Mouse (Mus musculus): Measurements from ENCODE around the gene Ap4s1. TPM values are rescaled to one million over a fixed set of nuclear protein-coding genes. Genes with fewer than 3 reads are reported as not detected.
"Not testable (repeated sequence)": the region's sequence is repeated elsewhere in the genome, so short reads cannot be mapped to it uniquely, and the experiment has no call there.

Ap4s1 gene
- polyA plus RNA-seq, 1 experiment from 2014 or later: 51.6 TPM

DNA sequence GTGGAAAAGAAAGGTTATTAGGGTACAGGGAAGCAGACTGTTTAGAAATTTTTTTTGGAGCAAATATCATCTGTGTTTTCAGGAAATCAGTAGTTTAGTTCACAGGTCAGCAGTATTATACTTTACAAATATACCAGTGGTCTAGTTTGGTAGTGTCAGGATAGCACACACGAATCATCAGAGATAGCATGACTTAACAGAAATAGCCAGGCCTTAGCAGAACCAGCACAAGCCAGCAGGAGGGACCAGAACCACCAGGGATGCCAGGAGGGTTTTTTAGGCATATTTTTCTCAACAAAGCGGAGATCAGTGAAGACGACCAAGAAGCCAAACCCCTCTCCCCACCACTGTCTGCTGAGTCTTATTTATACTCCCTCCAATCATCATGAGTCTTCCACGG lies 17.6 kb upstream of the Ap4s1 start:
- H3K36me3 ChIP-seq (ENCODE audit: control insufficient read depth, insufficient read depth, low read length): no peaks in the 10 kb centered on the region
- ATAC-seq (no peak), DNase-seq (ENCODE audit: low spot score) (no peak)
- H3K9ac ChIP-seq (ENCODE audit: low read length): no peak overlapping the region
- H3K4me1 ChIP-seq (ENCODE audit: control insufficient read depth, insufficient read depth, low read length): no peaks in the 10 kb centered on the region
- no peak overlapping the region for H3K27ac ChIP-seq (ENCODE audit: low read depth, low read length)
- H3K27me3 ChIP-seq (replicated peaks; ENCODE audit: control insufficient read depth, insufficient read depth, low read length): no peaks in the 10 kb centered on the region
- WGBS: 68% methylated on average over 4 of the region's 4 CpGs
- no peaks in the 10 kb centered on the region for H3K9me3 ChIP-seq (replicated peaks; ENCODE audit: control insufficient read depth, low read length)
- no peak overlapping the region for H3K4me2 ChIP-seq (ENCODE audit: low read length)
- no peak overlapping the region for H3K4me3 ChIP-seq (ENCODE audit: low read depth, low read length)

GRCm38 (mm10) chr12:51676442-51676841 lies 14.4 kb upstream of the Ap4s1 start:
- Histone ChIP-seq H3K9me3 (replicated peaks; ENCODE audit: control insufficient read depth, low read length) (no peaks in the 10 kb centered on the region), H3K27me3 (replicated peaks; ENCODE audit: control insufficient read depth, insufficient read depth, low read length) (no peaks in the 10 kb centered on the region), H3K9ac (ENCODE audit: low read length) (no peak overlapping the region), H3K27ac (ENCODE audit: low read depth, low read length) (no peak overlapping the region), H3K4me2 (ENCODE audit: low read length) (no peak overlapping the region), H3K4me1 (ENCODE audit: control insufficient read depth, insufficient read depth, low read length) (0 out of 2 replicates have a peak, but pooled peaks cover 4% of the 10 kb centered on the region), H3K4me3 (ENCODE audit: low read depth, low read length) (no peak overlapping the region), H3K36me3 (ENCODE audit: control insufficient read depth, insufficient read depth, low read length) (no peaks in the 10 kb centered on the region)
- ATAC-seq (no peak), DNase-seq (ENCODE audit: low spot score) (no peak)
- 81% methylated on average over 2 of the region's 2 CpGs for WGBS

DNA sequence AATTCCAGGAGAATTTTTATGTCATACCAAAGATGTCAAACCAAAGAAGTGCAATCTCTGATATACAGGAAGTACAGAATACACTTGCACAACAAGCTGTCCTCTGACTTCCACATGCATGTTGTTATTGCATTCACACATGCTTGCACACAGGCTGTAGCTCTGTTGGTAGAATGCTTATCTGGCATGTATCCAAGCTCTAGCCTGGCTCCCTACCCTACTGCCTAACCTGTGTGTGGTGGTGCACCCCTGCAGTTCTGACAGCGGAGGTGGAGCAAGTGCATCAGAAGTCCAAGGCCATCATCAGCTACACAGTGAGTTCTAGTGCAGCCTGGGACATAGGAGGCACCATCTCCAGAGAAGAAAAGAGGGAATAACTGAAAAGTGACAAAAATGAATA lies 12.0 kb upstream of the Ap4s1 start:
- peak; percentile 75 for ATAC-seq
- no peaks in the 10 kb centered on the region for H3K9me3 ChIP-seq (replicated peaks; ENCODE audit: control insufficient read depth, low read length)
- no peaks in the 10 kb centered on the region for H3K27me3 ChIP-seq (replicated peaks; ENCODE audit: control insufficient read depth, insufficient read depth, low read length)
- H3K4me2 ChIP-seq (ENCODE audit: low read length): no peak overlapping the region
- no peak overlapping the region for H3K27ac ChIP-seq (ENCODE audit: low read depth, low read length)
- H3K36me3 ChIP-seq (ENCODE audit: control insufficient read depth, insufficient read depth, low read length): 0 out of 2 replicates have a peak, but pooled peaks cover 3% of the 10 kb centered on the region
- DNase-seq (ENCODE audit: low spot score): peak; percentile 41
- H3K4me1 ChIP-seq (ENCODE audit: control insufficient read depth, insufficient read depth, low read length): 0 out of 2 replicates have a peak, but pooled peaks cover 4% of the 10 kb centered on the region
- H3K9ac ChIP-seq (ENCODE audit: low read length): no peak overlapping the region
- no peak overlapping the region for H3K4me3 ChIP-seq (ENCODE audit: low read depth, low read length)
- 67% methylated on average over 1 of the region's 1 CpGs for WGBS

- Histone ChIP-seq H3K36me3 (ENCODE audit: control insufficient read depth, insufficient read depth, low read length) (no peaks in the 10 kb centered on the region), H3K9me3 (replicated peaks; ENCODE audit: control insufficient read depth, low read length) (no peaks in the 10 kb centered on the region), H3K4me1 (ENCODE audit: control insufficient read depth, insufficient read depth, low read length) (peaks cover 8% of the 10 kb centered on the region), H3K9ac (ENCODE audit: low read length) (no peak overlapping the region), H3K27ac (ENCODE audit: low read depth, low read length) (no peak overlapping the region), H3K27me3 (replicated peaks; ENCODE audit: control insufficient read depth, insufficient read depth, low read length) (no peaks in the 10 kb centered on the region), H3K4me3 (ENCODE audit: low read depth, low read length) (no peak overlapping the region), H3K4me2 (ENCODE audit: low read length) (no peak overlapping the region)
- 95% methylated on average over 2 of the region's 2 CpGs for WGBS
- DNase-seq (ENCODE audit: low spot score): no peak
- no peak for ATAC-seq
Observed at GRCm38 (mm10) chr12:51688546-51688945, 2.3 kb upstream of the Ap4s1 start.

- Histone ChIP-seq H3K4me1 (ENCODE audit: control insufficient read depth, insufficient read depth, low read length) (peaks cover 8% of the 10 kb centered on the region), H3K27me3 (replicated peaks; ENCODE audit: control insufficient read depth, insufficient read depth, low read length) (no peaks in the 10 kb centered on the region), H3K9ac (ENCODE audit: low read length) (peak within 1 kb of the TSS; percentile 100), H3K27ac (ENCODE audit: low read depth, low read length) (peak within 1 kb of the TSS; percentile 100), H3K4me2 (ENCODE audit: low read length) (peak within 1 kb of the TSS; percentile 72), H3K36me3 (ENCODE audit: control insufficient read depth, insufficient read depth, low read length) (no peaks in the 10 kb centered on the region), H3K9me3 (replicated peaks; ENCODE audit: control insufficient read depth, low read length) (no peaks in the 10 kb centered on the region), H3K4me3 (ENCODE audit: low read depth, low read length) (peak within 1 kb of the TSS; percentile 91)
- under 1% methylated on average over 50 of the region's 56 CpGs for WGBS
- ATAC-seq (peak; percentile 96), DNase-seq (ENCODE audit: low spot score) (peak; percentile 98)
Observed at GRCm38 (mm10) chr12:51691845-51692632, 1.2 kb downstream of the Ap4s1 start, which contains the start of gene Strn3. Strn3 (minus strand) TSS chr12:51691897.

GRCm38 (mm10) chr12:51692870-51693269 lies 2.0 kb downstream of the Ap4s1 start:
- H3K27me3 ChIP-seq (replicated peaks; ENCODE audit: control insufficient read depth, insufficient read depth, low read length); H3K4me3 ChIP-seq (ENCODE audit: low read depth, low read length); DNase-seq (ENCODE audit: low spot score); H3K27ac ChIP-seq (ENCODE audit: low read depth, low read length); ATAC-seq; H3K4me1 ChIP-seq (ENCODE audit: control insufficient read depth, insufficient read depth, low read length); H3K36me3 ChIP-seq (ENCODE audit: control insufficient read depth, insufficient read depth, low read length); H3K9ac ChIP-seq (ENCODE audit: low read length); H3K9me3 ChIP-seq (replicated peaks; ENCODE audit: control insufficient read depth, low read length): not testable (repeated sequence)
- 84% methylated on average over 10 of the region's 10 CpGs for WGBS
- peak overlapping the region; percentile 68 for H3K4me2 ChIP-seq (ENCODE audit: low read length)

DNA sequence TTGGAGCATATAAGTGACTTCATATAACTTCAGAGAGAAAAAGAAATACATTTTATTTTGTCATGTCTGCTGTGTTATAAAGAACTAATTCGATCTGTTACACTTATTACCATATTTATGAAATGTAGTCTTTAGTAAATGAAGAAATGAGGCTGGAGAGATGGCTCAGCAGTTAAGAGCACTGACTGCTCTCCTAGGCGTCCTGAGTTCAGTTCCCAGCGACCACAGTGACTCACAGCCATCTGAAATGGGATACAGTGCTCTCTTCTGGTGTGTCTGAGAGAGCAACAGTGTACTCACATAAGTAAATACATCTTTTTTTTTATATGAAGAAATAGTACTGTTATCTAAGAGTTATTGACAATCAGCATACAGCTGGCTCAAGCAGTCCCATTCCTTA lies 2.6 kb downstream of the Ap4s1 start:
- ATAC-seq: no peak
- no peaks in the 10 kb centered on the region for H3K36me3 ChIP-seq (ENCODE audit: control insufficient read depth, insufficient read depth, low read length)
- H3K4me1 ChIP-seq (ENCODE audit: control insufficient read depth, insufficient read depth, low read length): peaks cover 8% of the 10 kb centered on the region
- no peak overlapping the region for H3K4me2 ChIP-seq (ENCODE audit: low read length)
- no peak for DNase-seq (ENCODE audit: low spot score)
- 84% methylated on average over 3 of the region's 3 CpGs for WGBS
- no peak overlapping the region for H3K27ac ChIP-seq (ENCODE audit: low read depth, low read length)
- no peaks in the 10 kb centered on the region for H3K27me3 ChIP-seq (replicated peaks; ENCODE audit: control insufficient read depth, insufficient read depth, low read length)
- no peaks in the 10 kb centered on the region for H3K9me3 ChIP-seq (replicated peaks; ENCODE audit: control insufficient read depth, low read length)
- no peak overlapping the region for H3K4me3 ChIP-seq (ENCODE audit: low read depth, low read length)
- no peak overlapping the region for H3K9ac ChIP-seq (ENCODE audit: low read length)

- no peak for ATAC-seq
- Histone ChIP-seq H3K27ac (ENCODE audit: low read depth, low read length) (no peak overlapping the region), H3K4me1 (ENCODE audit: control insufficient read depth, insufficient read depth, low read length) (peaks cover 5% of the 10 kb centered on the region)
Observed at GRCm38 (mm10) chr12:51694096-51694495, 3.3 kb downstream of the Ap4s1 start.

GRCm38 (mm10) chr12:51694966-51695365 lies 4.1 kb downstream of the Ap4s1 start:
- no peak for ATAC-seq
- DNase-seq (ENCODE audit: low spot score): no peak
- Histone ChIP-seq H3K4me1 (ENCODE audit: control insufficient read depth, insufficient read depth, low read length) (no peaks in the 10 kb centered on the region), H3K9ac (ENCODE audit: low read length) (no peak overlapping the region), H3K4me3 (ENCODE audit: low read depth, low read length) (no peak overlapping the region), H3K4me2 (ENCODE audit: low read length) (no peak overlapping the region), H3K9me3 (replicated peaks; ENCODE audit: control insufficient read depth, low read length) (no peaks in the 10 kb centered on the region), H3K36me3 (ENCODE audit: control insufficient read depth, insufficient read depth, low read length) (no peaks in the 10 kb centered on the region), H3K27me3 (replicated peaks; ENCODE audit: control insufficient read depth, insufficient read depth, low read length) (no peaks in the 10 kb centered on the region), H3K27ac (ENCODE audit: low read depth, low read length) (no peak overlapping the region)
- 93% methylated on average over 1 of the region's 1 CpGs for WGBS

More at GRCm38 (mm10) chr12:51694096-51694495, 3.3 kb downstream of the Ap4s1 start:
- no peaks in the 10 kb centered on the region for H3K27me3 ChIP-seq (replicated peaks; ENCODE audit: control insufficient read depth, insufficient read depth, low read length)
- DNase-seq (ENCODE audit: low spot score): no peak
- H3K4me2 ChIP-seq (ENCODE audit: low read length): no peak overlapping the region
- no peak overlapping the region for H3K4me3 ChIP-seq (ENCODE audit: low read depth, low read length)
- H3K9me3 ChIP-seq (replicated peaks; ENCODE audit: control insufficient read depth, low read length): no peaks in the 10 kb centered on the region
- no peaks in the 10 kb centered on the region for H3K36me3 ChIP-seq (ENCODE audit: control insufficient read depth, insufficient read depth, low read length)
- no peak overlapping the region for H3K9ac ChIP-seq (ENCODE audit: low read length)
